Mouse (Mus musculus) T-helper 17 cell (primary cell): ENCODE measurements around the gene Nyap1.

Experiments
- in situ Hi-C, 2 experiments: fragments of 300-600 bp; cut with MboI, MseI; formaldehyde crosslinking; loops; 1 replicate in 1 of 2; 2 replicates in 1 of 2; pipeline ENCODE4 v1.15.1; 2025; ENCODE audit warnings: high pct_unique_total_duplicates in 2 of 2

The Nyap1 gene

DNA sequence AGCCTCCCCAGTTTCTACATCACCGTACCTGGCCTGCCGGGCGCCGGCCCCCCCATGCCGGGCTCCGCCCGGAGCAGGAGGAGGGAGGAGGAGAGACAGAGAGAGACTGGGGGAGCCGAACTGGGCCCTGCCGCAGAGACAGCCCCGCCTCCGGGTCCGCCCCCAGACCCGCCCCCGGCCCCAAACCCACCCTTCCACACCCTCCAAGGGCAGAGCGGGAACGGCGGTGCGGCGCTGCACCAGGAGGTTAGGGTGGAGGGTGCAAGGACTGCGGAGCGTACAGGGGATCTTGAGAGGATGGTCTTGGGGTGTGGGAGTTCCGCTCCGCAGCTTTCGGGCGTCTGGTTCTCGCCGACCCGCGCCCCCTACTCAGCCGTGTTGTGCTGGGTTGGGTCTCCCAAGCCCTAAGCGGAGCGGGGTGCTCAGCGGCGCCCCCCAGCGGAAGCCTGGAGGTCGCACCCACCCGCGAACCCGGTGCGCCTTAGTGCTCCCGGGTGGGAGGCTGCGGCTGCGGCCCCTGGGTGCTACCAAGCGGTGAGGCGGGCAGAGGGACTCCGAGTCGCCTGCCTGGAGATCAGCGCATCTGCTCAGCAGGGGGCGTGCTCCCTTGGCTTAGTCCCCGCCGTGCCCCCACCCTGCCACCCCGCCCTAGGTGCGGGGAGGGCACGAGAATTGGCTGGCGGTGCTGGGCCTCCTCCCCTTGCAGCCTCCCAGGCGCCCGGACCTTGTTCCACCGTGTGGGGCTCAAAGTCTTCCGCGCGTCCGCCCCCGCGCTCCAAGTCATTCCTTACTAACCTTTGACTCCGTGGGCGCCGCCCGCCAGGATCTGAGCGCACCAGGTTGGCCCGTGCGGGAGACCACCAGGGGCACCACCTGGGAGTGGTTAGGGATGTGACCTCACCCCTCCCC, at the start of gene Nyap1:
TSS of gene Nyap1 (minus strand) at position 585 of the 909 bp plus-strand sequence.
- in situ Hi-C loops = no loop called here

DNA sequence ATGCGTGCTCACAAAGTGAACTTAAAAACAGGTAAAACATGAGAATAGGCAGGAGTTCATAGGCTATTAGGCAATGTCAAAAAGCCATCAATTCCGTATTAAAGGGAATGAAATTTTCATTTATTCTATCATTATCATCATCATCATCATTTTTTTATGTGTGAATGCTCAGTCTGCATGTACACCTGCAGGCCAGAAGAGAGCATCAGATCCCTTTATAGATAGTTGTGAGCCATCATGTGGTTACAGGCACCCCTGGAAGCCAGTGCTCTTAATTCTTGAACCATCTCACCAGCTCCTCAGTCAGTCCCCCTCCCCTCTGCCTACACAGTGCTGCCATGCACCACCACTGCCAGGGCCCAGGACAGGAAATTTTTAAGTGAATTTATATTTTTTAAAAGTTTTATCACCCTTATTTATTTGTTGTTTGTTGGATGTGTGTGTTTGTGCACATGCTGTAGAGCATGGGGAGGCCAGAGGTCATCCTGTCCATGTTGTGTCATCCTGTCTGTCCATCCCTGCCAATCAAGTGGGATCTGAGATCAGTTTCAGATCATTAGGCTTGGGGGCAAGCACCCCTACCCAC, 47.6 kb upstream of the Nyap1 start:
- in situ Hi-C loops = loop anchor here (10.0 to 25.0 kb wide), 3 partner anchors 464 to 1827 kb away; partner anchors contain the start of genes Get4 (in 1 of the 2) and Ssc4d (in 1 of the 2)

- in situ Hi-C loops = loop anchor here (10.0 to 25.0 kb wide), 3 partner anchors 463 to 1826 kb away; partner anchors contain the start of genes Get4 (in 1 of the 2) and Ssc4d (in 1 of the 2)
These were observed 46.8 kb upstream of the Nyap1 start for GRCm38 (mm10) chr5:137788171-137788570.

DNA sequence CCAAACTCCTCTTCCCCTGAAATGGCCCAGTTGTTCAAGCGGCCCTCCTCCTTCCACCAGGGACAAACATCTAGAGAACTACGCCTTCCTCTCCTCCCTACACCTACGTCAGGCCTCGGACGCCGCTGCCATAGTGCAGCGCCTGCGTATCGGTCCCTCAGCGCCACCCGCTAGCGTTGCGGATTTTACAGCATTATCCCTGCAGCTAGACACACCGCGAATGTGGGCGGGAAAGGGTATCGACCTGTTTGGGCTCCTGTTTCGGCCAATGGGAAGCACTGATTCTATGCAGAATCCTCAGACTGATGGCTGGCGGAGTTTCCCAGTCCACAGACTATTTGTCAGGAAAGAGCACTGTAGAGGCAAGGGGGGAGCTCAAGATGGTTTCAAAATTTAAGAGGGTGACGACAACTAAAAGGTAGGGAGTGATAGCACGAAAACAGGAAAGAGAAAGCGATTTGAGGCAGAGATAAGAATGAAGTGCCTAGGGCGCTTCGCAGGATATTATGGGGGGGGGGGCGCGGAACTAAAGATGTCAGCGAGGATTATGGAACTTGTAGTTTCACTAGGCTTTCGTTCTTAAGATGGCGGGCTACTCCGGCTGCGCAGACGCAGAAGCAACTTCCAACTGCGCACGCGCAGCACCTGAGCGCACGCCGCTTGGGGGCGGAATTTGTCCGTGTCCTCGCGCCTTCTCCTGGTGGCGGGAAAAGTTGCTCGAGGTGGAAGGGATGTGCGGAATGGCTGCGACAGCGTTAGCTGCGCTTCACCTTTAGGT, 45.9 kb upstream of the Nyap1 start, which contains the start of the genes Mepce and Zcwpw1:
TSS of gene Mepce (minus strand) at position 505 of the 778 bp plus-strand sequence.
TSS of gene Zcwpw1 (plus strand) at position 648 of the 778 bp plus-strand sequence.
- in situ Hi-C loops = loop anchor here (10.0 to 25.0 kb wide), 3 partner anchors 463 to 1825 kb away; partner anchors contain the start of genes Get4 (in 1 of the 2) and Ssc4d (in 1 of the 2)

DNA sequence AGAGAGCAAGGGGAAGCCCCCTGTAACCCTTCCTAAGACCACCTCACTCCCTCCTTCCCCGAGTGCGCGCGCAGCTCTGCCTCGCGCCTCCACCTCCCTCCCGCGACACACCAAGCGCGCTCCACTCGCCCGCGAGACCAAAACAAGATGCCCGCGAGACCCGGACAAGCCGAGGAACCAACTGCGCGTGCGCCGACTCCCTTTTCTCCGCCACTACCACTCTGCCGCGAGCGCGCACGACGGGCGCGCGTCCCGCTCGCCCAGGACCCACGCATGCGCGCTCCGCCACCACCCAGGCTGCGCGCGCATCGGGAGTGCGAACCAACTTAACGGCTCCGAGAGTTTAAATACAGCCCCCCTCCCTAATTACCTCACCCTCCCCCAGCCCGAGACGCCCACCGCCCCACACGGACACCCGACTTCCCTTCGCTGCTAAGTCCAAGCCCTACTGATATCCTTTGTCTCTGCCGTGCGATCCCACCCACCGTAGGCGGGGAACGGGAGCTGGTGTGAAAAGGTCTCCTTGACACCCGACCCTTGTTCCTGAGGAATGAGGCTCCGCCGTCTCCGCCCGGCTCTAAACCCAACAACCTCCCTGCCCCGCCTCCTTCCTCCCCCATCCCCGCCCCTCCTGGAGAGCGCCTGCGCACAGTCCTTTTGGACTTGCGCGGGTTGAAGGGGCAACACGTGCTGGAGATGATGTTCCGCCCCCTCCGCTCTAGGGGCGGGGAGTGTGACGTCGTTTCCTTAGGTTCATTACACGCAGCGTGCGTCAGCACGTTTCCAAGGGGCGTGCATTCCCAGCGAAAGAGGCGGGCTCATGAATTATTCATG, 44.9 kb upstream of the Nyap1 start:
- in situ Hi-C loops = loop anchor here (10.0 to 25.0 kb wide), 3 partner anchors 462 to 1824 kb away; partner anchors contain the start of genes Get4 (in 1 of the 2) and Ssc4d (in 1 of the 2)

- in situ Hi-C loops = loop anchor here (10.0 to 25.0 kb wide), 3 partner anchors 461 to 1823 kb away; partner anchors contain the start of genes Get4 (in 1 of the 2) and Ssc4d (in 1 of the 2)
These were observed 44.0 kb upstream of the Nyap1 start for GRCm38 (mm10) chr5:137785164-137786031.

DNA sequence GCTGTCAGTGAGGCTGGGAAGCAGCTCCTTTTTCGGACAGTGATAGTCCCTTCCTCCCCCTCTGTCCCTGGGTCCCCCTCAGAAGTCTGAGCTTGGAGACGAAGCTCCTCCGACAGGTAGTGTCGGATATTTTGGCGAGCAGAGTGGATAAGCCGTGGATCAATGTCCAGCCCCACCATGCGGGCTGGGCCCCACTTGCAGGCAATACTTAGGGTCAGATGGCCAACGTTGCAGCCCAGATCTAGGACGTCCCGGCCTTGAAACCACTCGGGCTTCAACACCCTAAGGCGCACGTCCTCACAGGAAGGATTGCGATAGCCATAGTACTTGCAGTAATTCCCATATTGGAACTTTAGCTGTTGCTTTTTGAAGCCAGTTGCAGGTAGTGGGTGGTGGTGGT, 43.1 kb upstream of the Nyap1 start:
- in situ Hi-C loops = loop anchor here (5.0 to 25.0 kb wide), 4 partner anchors 378 to 1822 kb away; partner anchors contain the start of genes Cops6 (in 1 of the 2), Get4 (in 1 of the 2) and Ssc4d (in 1 of the 2)

DNA sequence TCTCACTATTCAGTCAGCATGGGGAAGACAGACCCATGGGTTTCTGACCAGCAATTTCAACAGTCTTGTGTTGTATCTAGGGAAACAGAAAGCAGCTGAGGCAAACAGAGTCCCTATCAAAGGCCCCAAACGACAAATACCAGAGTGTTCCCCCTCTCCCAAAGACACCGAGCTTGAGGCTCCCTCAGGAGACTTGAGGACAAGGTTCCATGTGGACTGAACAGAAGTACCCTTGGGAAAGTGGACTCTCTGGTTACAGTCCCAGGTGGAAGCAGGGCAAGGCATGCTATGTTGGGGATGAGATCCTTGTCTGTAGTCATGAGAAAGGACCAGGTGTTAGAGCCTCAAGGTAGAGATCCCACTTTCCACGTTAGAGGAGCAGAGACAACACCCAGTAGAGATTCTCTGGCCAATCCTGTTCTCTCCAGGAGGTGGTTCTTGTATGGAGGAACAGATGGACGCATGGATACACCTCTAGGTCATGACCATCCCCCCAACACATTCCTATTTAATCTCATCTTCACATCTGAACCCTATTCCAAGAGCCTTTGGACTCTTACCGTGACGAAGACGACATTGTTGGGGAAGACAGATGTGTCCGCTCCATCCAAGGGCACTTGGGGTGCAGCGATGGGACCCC, 42.6 kb upstream of the Nyap1 start:
- in situ Hi-C loops = loop anchor here (5.0 to 25.0 kb wide), 4 partner anchors 378 to 1822 kb away; partner anchors contain the start of genes Cops6 (in 1 of the 2), Get4 (in 1 of the 2) and Ssc4d (in 1 of the 2)

DNA sequence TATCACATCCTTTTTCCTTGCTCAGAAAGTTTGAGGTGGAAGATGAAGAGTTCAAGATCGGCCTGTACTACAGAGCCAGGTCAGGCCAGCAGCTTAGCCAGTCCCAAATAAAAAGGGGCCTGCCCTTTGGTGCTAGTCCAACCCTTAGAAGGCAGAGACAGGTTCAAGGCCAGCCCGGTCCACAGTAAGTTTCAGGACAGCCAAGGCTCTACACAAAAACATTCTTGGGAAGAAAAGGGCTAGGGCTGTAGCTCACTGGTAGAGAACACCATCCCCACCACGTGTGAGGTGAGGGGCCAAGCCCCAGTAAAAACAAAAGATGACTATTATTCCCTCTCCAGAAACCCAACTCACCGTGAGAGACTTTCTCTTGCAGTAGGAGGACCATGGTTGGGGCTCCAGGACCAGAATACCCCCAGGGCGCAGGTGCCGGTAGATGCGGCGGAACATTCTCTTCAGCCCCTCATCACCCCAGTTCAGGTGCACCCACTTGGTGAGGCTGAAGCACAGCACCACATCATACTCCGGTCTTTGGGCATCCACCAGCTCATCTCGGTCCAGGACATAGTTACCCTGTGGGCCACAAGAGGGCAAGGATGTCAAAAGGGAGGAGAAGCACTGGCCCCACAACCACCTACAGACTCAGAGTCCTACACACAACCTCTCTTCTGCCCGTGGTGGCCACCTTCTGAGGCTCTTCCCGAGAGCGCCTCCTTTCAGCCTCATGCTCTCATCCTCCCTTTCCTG, 41.5 kb upstream of the Nyap1 start:
- in situ Hi-C loops = loop anchor here (5.0 to 25.0 kb wide), 4 partner anchors 379 to 1821 kb away; partner anchors contain the start of genes Cops6 (in 1 of the 2), Get4 (in 1 of the 2) and Ssc4d (in 1 of the 2)

- in situ Hi-C loops = loop anchor here (5.0 to 25.0 kb wide), 4 partner anchors 381 to 1819 kb away; partner anchors contain the start of genes Cops6 (in 1 of the 2), Get4 (in 1 of the 2) and Ssc4d (in 1 of the 2)
These were observed 40.3 kb upstream of the Nyap1 start for GRCm38 (mm10) chr5:137781661-137782060.

DNA sequence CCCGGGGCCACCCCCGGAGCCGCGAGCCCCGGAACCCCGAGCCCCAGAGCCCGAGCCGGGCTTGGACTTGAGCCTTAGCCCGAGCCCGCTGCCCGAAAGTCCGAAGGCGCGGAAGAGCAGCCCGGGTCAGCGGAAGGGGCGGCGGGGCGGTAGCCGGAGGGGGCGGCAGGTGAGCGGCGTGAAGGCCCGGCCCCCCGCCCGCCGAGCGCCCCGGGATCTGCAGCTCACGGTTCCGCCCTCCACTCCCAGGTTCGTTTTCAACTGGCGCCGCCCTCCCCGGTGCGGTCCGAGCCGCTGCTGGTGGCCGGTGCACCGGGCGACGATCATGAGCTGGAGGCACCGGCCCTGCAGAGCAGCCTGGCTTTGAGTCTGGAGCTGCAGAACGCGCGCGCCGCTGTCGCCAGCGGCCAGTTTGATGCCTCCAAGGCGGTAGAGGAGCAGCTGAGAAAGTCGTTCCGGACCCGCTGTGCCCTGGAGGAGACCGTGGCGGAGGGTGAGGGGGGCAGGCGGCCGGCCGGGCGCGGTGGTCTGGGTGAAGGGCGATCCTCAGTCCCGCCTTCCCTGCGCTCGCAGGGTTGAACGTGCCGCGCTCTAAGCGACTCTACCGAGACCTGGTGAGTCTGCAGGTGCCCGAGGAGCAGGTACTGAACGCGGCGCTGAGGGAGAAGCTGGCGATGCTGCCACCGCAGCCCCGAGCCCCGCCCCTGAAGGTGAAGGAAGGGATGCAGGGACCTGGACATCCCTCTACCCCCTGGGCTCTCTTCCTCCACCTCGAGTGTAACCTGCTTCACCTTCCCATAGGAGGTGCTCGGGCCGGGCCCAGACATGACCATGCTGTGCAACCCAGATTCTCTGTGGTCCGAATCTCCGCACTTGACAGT, 37.9 kb upstream of the Nyap1 start:
- in situ Hi-C loops = loop anchor here (5.0 to 25.0 kb wide), 3 partner anchors 252 to 1817 kb away; partner anchors contain the start of genes Get4 (in 1 of the 2) and Ssc4d (in 1 of the 2)

- in situ Hi-C loops = loop anchor here (5.0 to 25.0 kb wide), 3 partner anchors 251 to 1816 kb away; partner anchors contain the start of genes Get4 (in 1 of the 2) and Ssc4d (in 1 of the 2)
These were observed 37.2 kb upstream of the Nyap1 start, which contains the start of gene Ppp1r35 for GRCm38 (mm10) chr5:137778635-137779034. Gene Ppp1r35, plus strand, starts transcription at chr5:137778849.

DNA sequence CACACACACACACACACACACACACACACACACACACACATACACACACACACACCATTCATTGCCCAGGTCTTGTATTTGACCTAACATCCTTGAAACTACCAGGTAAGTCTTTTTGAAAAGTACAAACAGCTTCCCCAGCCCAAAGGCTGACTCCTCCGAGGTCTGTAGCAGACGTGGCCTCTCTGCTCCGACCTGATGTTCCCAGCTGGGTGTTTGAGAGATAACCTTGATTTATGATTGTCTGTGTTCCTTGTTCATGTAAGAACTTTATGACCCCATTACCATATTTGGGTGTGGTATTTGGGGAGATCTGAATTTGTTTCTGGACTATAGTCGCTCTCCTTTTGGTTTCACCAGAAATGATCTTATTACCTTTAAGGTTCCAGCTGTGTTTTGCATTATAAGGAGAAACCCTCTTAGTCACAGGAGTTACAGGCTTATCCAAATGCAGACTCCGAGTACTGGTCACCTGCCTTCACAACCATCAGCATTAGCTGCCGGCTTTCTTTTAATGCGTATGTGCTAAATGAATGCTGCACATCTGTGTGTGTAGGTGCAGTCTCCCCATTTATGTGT, 35.9 kb upstream of the Nyap1 start:
- in situ Hi-C loops = loop anchor here (5.0 to 25.0 kb wide), 3 partner anchors 250 to 1815 kb away; partner anchors contain the start of genes Get4 (in 1 of the 2) and Ssc4d (in 1 of the 2)

GRCm38 (mm10) chr5:137776408-137776918, 35.1 kb upstream of the Nyap1 start:
- in situ Hi-C loops = loop anchor here (5.0 to 25.0 kb wide), 3 partner anchors 249 to 1814 kb away; partner anchors contain the start of genes Get4 (in 1 of the 2) and Ssc4d (in 1 of the 2)
